Mouse (Mus musculus): ENCODE measurements at regions not wholly inside any gene's neighbourhood (a gene's known extent, or its start where the extent isn't known, plus 50 kb on each side); places are given as distances from the start of the nearest gene placed in this dataset.

GRCm38 (mm10) chr10:119395048-119395447 lies 58.6 kb upstream of the Grip1 start:
- no peak for DNase-seq (ENCODE audit: low spot score in 2 of 2)

GRCm38 (mm10) chr10:119387924-119388323 lies 65.7 kb upstream of the Grip1 start:
- DNase-seq (ENCODE audit: low spot score in 2 of 2), result no peak

DNA sequence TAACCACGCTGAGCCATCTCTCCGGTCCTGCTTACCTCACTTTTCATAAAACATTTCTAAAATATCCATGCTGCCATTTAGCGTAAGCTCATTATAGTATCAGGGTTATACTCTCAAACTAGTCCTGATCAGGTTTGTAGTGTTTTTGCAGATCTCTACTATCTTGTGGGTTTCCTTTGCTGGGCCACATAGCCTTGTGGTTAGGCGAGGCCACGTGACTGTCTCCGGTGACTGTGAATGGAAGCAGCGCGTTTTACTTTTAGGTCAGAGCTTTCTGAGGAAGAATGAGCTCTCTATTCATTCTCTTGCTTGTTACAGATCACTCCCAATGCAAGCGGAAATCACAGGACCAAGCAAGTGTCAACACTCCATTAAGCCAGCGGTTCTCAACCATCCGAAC lies 71.4 kb upstream of the Grip1 start:
- no peak for DNase-seq (ENCODE audit: low spot score in 2 of 2)

- no peak for DNase-seq (ENCODE audit: low spot score in 2 of 2)
Observed at GRCm38 (mm10) chr10:119368566-119368965, 85.1 kb upstream of the Grip1 start.

DNA sequence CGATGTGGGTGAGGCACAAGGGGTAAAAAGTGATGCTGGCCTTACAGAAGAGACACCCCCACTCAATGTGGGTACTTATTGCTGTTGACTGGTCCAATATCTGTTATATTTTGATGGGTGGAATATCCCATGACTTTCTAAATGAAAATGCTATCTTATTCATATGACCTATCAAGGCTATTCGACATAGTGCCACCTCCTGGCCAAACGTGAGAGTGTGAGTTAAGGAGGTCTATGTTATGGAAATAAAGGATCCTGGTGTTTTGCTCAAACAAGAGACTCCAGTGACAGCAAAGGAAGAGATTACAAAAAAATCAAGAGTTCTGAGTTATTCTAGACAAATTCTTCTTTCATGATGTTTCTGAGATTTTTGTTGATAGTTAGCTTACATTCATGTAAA lies 90.0 kb upstream of the Grip1 start:
- DNase-seq (ENCODE audit: low spot score in 2 of 2), result peak in 1 of 2 experiments; percentile 13

DNA sequence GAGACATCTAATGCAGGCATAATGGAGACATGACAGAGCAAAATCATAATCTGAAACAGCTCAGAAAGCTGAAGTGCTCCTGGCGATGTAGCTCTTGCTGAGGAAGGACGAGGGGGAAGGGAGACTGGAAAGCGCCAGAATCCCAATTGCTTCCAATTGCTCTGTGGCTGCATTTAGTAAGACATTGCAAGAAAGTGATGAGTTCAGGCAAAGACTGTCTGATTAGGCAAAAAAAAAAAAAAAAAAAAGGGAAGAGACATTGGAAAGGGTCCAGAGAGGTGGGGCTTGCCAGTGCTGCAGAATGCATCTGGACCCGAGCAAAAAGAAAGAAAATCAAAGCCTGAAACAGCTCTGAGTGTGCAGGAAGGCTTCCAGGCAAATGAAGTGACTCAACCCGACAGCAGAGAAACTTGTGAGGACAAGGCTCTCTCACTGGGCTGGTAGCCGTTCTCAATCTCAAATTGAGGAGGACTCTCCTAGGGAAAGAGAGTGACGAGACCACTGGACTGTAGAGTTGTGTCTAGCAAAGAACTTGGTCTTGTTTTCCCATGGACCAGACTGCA lies 94.8 kb upstream of the Grip1 start:
- DNase-seq (ENCODE audit: low spot score in 2 of 2), result no peak

DNA sequence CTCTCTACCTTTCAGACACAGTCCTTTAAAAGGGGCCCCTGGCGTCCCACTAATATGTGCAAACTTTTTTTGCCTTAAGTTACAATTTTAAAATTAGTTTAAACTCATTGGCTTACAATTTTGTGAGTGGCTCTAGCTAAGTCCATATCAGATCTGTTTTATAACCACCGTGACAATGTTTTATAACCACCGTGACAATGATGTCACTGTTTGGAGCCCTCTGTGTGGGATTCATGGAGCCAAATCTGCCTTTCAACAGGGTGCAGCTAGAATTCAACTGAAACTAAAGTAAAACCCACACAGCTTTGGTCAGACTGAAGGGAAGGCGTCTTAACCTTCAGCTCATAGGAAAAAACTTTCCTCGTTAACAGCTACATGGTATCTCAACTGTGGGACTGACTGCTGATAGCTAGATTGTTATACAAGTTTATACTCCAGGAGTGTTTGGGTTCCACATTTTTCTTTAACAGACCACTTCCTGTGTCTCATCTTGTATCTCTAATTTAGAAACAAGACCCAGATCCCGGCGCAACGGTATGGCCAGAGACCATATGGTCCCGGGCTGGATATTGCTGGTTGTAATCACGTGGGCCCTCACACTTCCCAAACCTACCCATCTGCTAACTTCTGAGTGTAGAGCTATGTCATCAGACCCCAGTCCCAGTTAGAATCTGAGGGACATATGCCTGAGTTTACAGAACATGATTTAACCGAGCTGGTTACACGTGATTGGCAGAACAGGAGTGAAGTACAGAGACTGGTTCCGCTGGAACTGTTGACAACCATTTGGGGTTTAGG lies 102.7 kb upstream of the Cand1 start:
- no peak for DNase-seq (ENCODE audit: low spot score in 2 of 2)

DNA sequence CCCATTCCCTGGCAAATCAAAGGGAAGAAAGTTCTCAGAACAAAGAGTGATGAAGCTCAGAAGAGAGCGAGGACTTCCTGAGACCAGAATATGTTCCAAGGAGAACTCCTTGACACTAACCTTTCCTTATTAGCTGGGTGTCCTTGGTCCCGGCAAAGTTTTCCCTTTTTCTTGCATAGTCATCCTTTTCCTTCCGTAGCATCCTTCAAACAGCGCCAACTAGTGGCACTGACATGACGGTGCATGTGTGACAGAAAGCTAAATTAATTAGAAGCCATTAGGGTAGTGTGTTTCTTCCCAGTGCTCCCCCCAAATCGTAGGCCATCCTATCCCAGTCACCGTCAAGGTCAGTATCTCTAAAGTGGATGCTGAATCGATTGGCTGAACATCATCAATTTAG lies 100.5 kb upstream of the Cand1 start:
- no peak for DNase-seq (ENCODE audit: low spot score in 2 of 2)

- no peak for DNase-seq (ENCODE audit: low spot score in 2 of 2)
Observed at GRCm38 (mm10) chr10:119326912-119327311, 87.1 kb upstream of the Cand1 start.

GRCm38 (mm10) chr10:119319953-119320352 lies 80.1 kb upstream of the Cand1 start:
- no peak for DNase-seq (ENCODE audit: low spot score in 2 of 2)

DNA sequence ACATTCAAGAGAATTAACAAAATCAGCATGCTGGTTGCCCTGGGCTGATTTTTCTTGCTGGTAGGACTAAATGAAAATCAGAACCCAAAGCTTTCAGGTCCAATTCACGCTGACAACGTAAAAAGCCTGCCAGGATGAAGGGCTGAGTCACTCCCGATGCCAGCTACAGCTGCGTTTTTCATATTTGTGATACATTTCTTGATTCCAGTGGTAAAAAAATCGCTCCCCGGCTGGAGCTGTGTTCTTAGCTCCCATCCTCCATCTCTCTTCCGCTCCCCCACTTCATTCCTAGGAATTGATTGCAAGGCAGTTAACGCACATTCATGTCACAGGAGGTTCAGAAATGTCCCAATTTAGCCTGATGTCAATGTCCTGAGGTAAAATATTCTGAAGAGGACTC lies 78.6 kb upstream of the Cand1 start:
- no peak for DNase-seq (ENCODE audit: low spot score in 2 of 2)

DNA sequence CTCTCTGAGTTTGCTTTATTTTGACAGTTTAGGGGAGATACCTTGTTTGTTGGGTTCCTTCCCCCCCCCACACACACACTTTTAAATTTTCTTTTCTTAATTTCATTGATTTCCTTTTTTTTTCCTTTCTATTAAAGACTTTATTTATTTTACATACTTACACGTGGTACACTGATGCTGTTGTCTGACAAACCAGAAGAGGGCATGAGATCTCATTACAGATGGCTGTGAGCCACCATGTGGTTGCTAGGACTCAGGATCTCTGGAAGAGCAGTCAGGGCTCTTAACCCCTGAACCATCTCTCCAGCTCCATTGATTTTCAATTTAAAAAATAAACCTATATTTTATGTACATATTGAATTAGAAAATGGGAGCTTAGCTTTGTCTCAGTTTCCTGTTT lies 71.7 kb upstream of the Cand1 start:
- no peak for DNase-seq (ENCODE audit: low spot score in 2 of 2)

- no peak for DNase-seq (ENCODE audit: low spot score in 2 of 2)
Observed at GRCm38 (mm10) chr10:119295740-119296139, 55.9 kb upstream of the Cand1 start.

DNA sequence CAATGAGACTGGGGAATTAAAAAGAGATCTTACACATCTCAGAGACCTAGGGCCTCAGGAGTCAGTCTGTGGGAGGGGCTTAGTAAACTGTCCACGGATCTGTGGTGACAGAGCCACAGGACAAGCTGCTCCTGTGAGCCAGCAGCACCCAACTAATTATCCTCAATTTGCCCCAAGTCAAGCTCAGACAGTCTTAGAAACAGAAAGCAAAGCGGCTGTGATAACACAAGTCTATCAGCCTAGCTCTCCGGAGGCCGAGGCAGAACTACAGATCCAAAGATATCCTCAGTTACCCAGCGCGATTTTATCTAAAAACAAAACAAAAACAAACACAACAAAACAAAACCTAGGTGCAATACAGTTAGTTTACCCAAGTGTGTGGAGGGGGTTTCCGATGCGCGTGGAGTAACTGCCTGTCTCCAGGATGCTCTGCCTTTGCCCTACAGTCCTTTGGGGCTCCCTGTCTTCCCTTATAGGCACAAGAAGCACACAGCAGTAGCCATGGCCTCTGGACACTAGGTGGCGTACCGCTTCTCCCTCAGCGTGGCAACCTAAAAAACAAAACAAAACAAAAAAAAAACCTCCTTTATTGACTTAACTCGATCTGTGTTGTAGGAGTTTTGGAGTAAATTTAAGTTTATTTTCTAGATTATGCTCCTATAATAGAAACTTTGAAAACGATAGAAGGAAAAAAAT lies 54.7 kb upstream of the Cand1 start:
- DNase-seq (ENCODE audit: low spot score in 2 of 2), result no peak

DNA sequence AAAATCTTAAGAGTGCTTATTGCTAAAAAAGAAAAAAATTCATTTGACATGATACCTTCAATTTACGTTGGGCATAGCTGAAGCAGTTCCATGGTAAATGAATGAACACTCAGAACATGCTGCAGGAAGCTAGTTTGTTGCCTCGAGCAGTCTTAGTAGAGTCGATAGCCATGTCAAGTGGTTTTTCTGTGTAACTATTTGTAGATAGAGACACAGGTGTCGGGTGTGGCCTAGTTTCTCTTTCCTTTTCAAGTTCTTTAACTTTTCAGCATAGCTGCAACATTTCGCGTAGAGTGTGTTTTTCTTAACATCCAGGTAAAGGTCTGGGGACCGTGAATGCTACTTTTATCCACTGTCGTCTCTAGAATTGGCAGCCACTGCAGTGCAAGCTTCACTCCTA lies 53.5 kb upstream of the Cand1 start:
- no peak for DNase-seq (ENCODE audit: low spot score in 2 of 2)

Data from spleen, postnatal 14 days (tissue).